Mouse (Mus musculus) hindbrain, embryonic 16.5 days (tissue): ENCODE results near the gene Gm21969. TPM values are rescaled to one million over a fixed set of nuclear protein-coding genes. Genes with fewer than 3 reads are reported as not detected.

Experiments
- ATAC-seq: fragments of 200-750 bp; cut with Nextera tagmentation; 2 replicates; pipeline ENCODE4 v1.8.0; 2017; ENCODE audit warnings: moderate TSS enrichment, moderate library complexity
- H3K27ac ChIP-seq: fragments of 300-500 bp; sonication (generic); 2 replicates; pipeline ENCODE4 v1.5.1; 2014; ENCODE audit warnings: low read depth, mild to moderate bottlenecking, control low read depth, low read length, moderate library complexity
- H3K27me3 ChIP-seq: fragments of 300-500 bp; sonication (generic); replicated peaks from 2 replicates; pipeline ENCODE4 v1.6.1; 2014; ENCODE audit warnings: low read length; ENCODE audit not compliant: control insufficient read depth, insufficient read depth
- H3K36me3 ChIP-seq: fragments of 300-500 bp; sonication (generic); 2 replicates; pipeline ENCODE4 v1.6.1; 2014; ENCODE audit warnings: mild to moderate bottlenecking, low read length, moderate library complexity, mixed read lengths; ENCODE audit not compliant: control insufficient read depth, insufficient read depth
- H3K4me1 ChIP-seq: fragments of 300-500 bp; sonication (generic); 2 replicates; pipeline ENCODE4 v1.6.1; 2014; ENCODE audit warnings: low read depth, low read length; ENCODE audit not compliant: control insufficient read depth, insufficient read depth
- H3K4me2 ChIP-seq: fragments of 300-500 bp; sonication (generic); 2 replicates; pipeline ENCODE4 v1.6.1; 2014; ENCODE audit warnings: mild to moderate bottlenecking, low read length, control low read depth, moderate library complexity
- H3K4me3 ChIP-seq: fragments of 300-500 bp; sonication (generic); 2 replicates; pipeline ENCODE4 v1.5.1; 2014; ENCODE audit warnings: mild to moderate bottlenecking, low read length, control low read depth, moderate library complexity
- H3K9ac ChIP-seq: fragments of 300-500 bp; sonication (generic); 2 replicates; pipeline ENCODE4 v1.6.1; 2014; ENCODE audit warnings: low read depth, mild to moderate bottlenecking, control low read depth, low read length, moderate library complexity
- H3K9me3 ChIP-seq: fragments of 300-500 bp; sonication (generic); 2 replicates; pipeline ENCODE4 v1.6.1; 2014; ENCODE audit warnings: mild to moderate bottlenecking, low read length, moderate library complexity; ENCODE audit not compliant: control insufficient read depth
- WGBS: fragments of 180-500 bp; shearing (Covaris S2); extraction: QIAGEN DNeasy Blood & Tissue Kit; methylation state at CpG from one replicate; pipeline ENCODE4 v1.1.7; 2014; 5-methylcytosine and 5-hydroxymethylcytosine counted together
- polyA plus RNA-seq: library from polyadenylated mRNA; unstranded; fragments of >200 nt; fragmentation: Nextera tagmentation; extraction: Ambion mirVana; gene quantifications from 2 replicates; pipeline ENCODE4 v1.2.1, GENCODE M21; 2015

The Gm21969 gene
- polyA plus RNA-seq, 1 experiment from 2014 or later = not detected

DNA sequence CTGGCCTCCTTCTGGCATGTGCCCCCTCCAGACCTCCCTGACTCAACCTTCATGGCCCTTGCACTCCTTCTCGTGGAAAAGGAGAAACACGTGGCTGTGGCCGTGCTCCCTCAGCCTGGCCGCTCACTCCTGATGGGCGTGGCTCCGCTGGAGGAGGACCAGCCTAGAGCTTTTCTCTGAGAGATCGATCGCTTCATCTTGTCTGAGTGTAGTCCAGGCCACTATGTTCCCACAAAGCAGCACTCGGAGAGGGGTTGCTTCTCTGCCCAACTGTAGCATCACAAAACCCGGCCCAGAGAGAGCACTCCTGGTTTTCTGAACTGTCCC, 29.2 kb downstream of the Gm21969 start:
- no peak overlapping the region for H3K4me3 ChIP-seq
- no peaks in the 10 kb centered on the region for H3K9me3 ChIP-seq
- no peaks in the 10 kb centered on the region for H3K4me1 ChIP-seq
- no peak for ATAC-seq
- peaks cover 9% of the 10 kb centered on the region; the same call in 1 of the 2 replicates for H3K36me3 ChIP-seq
- H3K4me2 ChIP-seq = no peak overlapping the region
- WGBS = 87% methylated on average over 10 of the region's 10 CpGs
- no peak overlapping the region for H3K9ac ChIP-seq
- H3K27me3 ChIP-seq = no peaks in the 10 kb centered on the region
- H3K27ac ChIP-seq = no peak overlapping the region; the same call in 1 of the 2 replicates

DNA sequence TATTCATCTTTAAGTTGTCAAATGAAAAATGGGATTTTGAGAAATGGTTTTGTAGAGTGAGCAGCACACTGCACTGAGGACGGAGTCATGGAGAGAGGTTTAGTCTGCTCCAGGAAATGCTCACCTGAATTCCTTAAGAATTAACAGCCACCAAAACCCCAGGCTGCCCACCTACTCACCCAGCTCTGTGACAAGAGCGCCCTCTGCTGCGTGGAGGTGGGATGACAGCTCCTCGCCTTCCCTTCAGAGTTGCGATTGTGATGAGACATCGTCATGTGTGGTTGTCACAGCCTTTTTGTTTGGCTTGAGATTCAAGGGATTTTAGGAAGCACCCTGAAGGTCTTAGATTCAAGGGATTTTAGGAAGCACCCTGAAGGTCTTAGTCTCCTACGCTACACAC, 33.4 kb downstream of the Gm21969 start:
- 30% methylated on average over 7 of the region's 7 CpGs for WGBS
- H3K27ac ChIP-seq = no peak overlapping the region
- peaks cover 11% of the 10 kb centered on the region for H3K4me1 ChIP-seq
- no peaks in the 10 kb centered on the region for H3K9me3 ChIP-seq
- H3K4me3 ChIP-seq = no peak overlapping the region
- H3K36me3 ChIP-seq = peaks cover 11% of the 10 kb centered on the region; the same call in 1 of the 2 replicates
- no peak for ATAC-seq
- H3K27me3 ChIP-seq = no peaks in the 10 kb centered on the region; the same call in none of the 2 replicates
- no peak overlapping the region for H3K9ac ChIP-seq
- H3K4me2 ChIP-seq = no peak overlapping the region

DNA sequence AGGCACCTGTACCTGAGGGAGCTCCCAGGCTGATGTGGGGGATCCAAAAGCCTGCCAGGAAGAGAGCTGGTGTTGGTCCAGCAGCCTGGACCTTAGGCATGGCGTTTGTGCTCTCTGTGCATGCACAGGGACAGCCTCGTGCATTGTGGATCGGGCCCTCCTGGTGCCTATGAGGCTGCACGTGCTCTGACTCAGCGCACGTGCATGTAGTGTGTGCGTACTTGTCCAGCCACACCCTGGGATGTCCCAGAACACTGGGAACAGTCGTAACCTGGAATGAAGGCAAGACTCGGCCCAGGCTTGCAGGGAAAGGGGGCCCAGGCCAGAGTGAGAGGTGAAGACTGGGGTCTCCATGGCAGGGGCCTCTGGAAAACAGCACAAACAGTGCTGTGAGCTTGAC, 34.9 kb downstream of the Gm21969 start:
- Histone ChIP-seq H3K4me1 (peaks cover 22% of the 10 kb centered on the region), H3K27me3 (peaks cover 2% of the 10 kb centered on the region), H3K36me3 (peaks cover 14% of the 10 kb centered on the region; the same call in 1 of the 2 replicates), H3K4me2 (no peak overlapping the region), H3K9me3 (no peaks in the 10 kb centered on the region), H3K27ac (no peak overlapping the region), H3K9ac (no peak overlapping the region), H3K4me3 (no peak overlapping the region)
- no peak for ATAC-seq
- 89% methylated on average over 9 of the region's 9 CpGs for WGBS

DNA sequence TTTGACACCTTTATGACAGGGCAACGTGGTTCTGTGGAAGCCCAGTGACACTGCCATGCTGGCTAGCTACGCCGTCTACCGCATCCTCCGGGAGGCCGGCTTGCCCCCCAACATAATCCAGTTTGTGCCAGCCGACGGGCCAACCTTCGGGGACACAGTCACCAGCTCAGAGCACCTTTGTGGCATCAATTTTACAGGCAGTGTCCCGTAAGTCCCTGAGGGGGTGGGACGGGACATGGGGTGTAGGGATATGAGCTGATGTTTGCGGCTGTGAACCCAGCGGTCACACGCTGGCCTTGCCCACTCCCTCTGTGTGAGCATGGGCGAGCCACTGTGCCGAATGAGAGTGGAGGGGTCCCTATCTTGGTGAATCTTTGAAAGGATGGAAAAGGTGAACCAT, 35.4 kb downstream of the Gm21969 start:
- no peak for ATAC-seq
- H3K27me3 ChIP-seq = peaks cover 2% of the 10 kb centered on the region
- no peak overlapping the region for H3K27ac ChIP-seq
- H3K4me1 ChIP-seq = peaks cover 22% of the 10 kb centered on the region
- no peaks in the 10 kb centered on the region for H3K9me3 ChIP-seq
- H3K4me2 ChIP-seq = no peak overlapping the region
- peaks cover 14% of the 10 kb centered on the region; the same call in 1 of the 2 replicates for H3K36me3 ChIP-seq
- 97% methylated on average over 16 of the region's 16 CpGs for WGBS
- no peak overlapping the region for H3K4me3 ChIP-seq
- no peak overlapping the region for H3K9ac ChIP-seq

DNA sequence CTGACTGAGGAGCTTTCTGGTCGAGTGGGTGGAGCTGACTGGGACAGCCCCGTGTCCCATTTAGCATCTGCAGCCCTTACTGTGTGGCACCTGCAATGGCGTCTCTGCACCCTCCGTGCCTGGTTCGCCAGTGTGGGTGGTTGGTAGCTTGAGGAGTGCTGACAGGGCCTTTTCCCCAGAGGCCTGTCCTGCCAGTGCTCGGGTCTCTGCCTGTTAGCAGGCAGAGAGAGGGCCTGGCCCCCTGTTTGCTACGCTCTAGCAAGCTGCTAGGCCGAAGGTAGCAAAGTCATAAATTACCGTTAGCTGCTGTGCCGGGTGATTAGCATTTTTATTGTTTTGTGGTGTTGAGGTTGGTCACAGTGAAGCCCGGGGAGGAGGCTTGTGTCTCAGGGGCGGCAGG, 36.8 kb downstream of the Gm21969 start:
- H3K4me3 ChIP-seq = no peak overlapping the region
- H3K9ac ChIP-seq = peak overlapping the region; percentile 38; the same call in 1 of the 2 replicates
- no peak for ATAC-seq
- H3K27ac ChIP-seq = no peak overlapping the region
- peaks cover 2% of the 10 kb centered on the region for H3K27me3 ChIP-seq
- peaks cover 12% of the 10 kb centered on the region for H3K36me3 ChIP-seq
- H3K4me1 ChIP-seq = peaks cover 22% of the 10 kb centered on the region
- WGBS = 23% methylated on average over 12 of the region's 12 CpGs
- H3K4me2 ChIP-seq = no peak overlapping the region
- H3K9me3 ChIP-seq = no peaks in the 10 kb centered on the region

DNA sequence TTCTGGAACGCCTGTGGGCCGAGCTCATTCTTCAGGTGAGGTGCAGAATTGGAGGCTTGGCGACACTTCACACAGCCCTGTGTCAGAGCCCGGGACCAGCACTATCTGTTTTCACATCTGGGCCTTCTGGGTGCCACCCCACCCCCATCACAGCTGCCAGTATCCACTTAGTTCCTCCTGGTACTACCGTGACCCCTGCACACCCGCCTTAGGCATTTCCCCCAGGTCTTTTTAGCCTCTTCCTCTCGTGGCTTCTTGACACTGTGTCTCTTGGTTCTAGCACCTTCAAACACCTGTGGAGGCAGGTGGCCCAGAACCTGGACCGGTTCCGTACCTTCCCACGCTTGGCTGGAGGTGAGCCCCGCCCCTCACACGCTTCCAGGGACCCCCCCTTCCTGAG, 37.3 kb downstream of the Gm21969 start:
- Histone ChIP-seq H3K9ac (no peak overlapping the region; the same call in 1 of the 2 replicates), H3K4me1 (peaks cover 22% of the 10 kb centered on the region)
- WGBS = 60% methylated on average over 12 of the region's 12 CpGs

DNA sequence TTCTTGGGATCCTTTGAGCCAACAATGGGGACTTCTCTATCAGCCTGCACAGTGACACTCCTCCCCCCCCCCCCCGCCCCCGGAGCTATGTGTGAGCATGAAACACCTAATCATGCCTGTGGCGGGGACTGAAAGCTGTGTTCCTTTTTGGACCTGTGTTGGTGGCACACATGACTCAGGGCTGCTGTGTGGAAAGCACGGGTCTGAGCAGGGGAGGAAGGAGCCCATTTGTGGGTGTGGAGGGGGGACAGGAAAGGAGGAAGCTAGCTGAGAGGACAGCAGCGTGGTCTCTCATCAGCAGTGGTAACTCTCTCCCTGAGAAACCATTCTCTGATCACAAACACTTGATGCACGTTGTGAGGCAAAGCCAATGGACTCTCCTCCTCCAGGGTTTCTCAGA, 37.8 kb downstream of the Gm21969 start:
- H3K36me3 ChIP-seq = peaks cover 16% of the 10 kb centered on the region
- ATAC-seq = no peak
- H3K4me3 ChIP-seq = no peak overlapping the region
- H3K27ac ChIP-seq = no peak overlapping the region
- peaks cover 22% of the 10 kb centered on the region for H3K4me1 ChIP-seq
- 55% methylated on average over 6 of the region's 6 CpGs for WGBS
- H3K27me3 ChIP-seq = peaks cover 2% of the 10 kb centered on the region
- no peaks in the 10 kb centered on the region for H3K9me3 ChIP-seq
- no peak overlapping the region for H3K4me2 ChIP-seq
- no peak overlapping the region for H3K9ac ChIP-seq

More for the DNA sequence above, 37.3 kb downstream of the Gm21969 start:
- H3K4me2 ChIP-seq = no peak overlapping the region
- no peak overlapping the region for H3K4me3 ChIP-seq
- no peaks in the 10 kb centered on the region for H3K9me3 ChIP-seq
- no peak for ATAC-seq
- peaks cover 2% of the 10 kb centered on the region for H3K27me3 ChIP-seq
- H3K36me3 ChIP-seq = peaks cover 17% of the 10 kb centered on the region
- no peak overlapping the region for H3K27ac ChIP-seq

DNA sequence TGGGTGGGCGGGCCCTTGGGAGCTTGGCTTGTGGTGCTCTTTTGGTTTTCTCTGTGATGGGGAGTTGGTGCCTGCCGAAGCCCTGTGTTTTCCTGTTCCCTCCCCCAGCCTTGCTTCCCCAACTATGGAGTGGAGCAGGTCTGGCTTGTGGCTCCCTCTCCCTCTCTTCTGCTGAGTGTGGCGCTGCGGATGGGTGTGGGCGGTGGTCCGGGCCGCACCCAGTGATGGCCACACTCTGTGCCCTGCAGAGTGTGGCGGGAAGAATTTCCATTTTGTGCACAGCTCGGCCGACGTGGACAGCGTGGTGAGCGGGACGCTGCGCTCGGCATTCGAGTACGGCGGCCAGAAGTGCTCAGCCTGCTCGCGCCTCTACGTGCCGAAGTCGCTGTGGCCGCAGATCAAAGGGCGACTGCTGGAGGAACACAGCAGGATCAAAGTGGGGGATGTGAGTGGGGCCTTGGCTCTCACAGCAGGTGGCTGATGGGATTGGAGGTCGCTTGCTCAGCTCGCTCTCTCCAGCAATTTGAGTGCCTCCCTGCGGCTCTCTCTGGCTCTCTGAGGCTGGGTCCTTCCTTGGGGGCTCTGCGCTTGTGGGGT, 38.9 kb downstream of the Gm21969 start:
- Histone ChIP-seq H3K9ac (no peak overlapping the region; the same call in 1 of the 2 replicates), H3K27ac (no peak overlapping the region; the same call in 1 of the 2 replicates)

DNA sequence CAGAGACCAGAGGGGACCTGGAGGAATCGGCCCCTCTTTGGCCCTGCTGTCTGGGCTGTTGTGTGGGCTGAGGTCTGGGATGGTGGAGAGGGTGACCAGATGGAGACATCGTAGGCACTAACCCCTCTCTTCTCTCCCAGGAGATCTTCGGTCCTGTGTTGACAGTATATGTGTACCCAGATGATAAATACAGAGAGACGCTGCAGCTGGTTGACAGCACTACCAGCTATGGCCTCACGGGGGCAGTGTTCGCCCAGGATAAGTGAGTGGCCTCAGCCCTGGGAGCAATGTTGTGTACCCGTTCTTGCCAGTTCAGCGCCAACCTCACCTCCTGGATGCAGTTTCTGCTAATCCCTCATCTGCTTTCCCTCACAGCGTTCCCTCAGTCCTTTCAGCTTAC, 41.0 kb downstream of the Gm21969 start:
- Histone ChIP-seq H3K27me3 (peaks cover 2% of the 10 kb centered on the region), H3K9me3 (no peaks in the 10 kb centered on the region; the same call in 1 of the 2 replicates), H3K27ac (no peak overlapping the region), H3K4me1 (peaks cover 22% of the 10 kb centered on the region), H3K4me2 (no peak overlapping the region), H3K9ac (no peak overlapping the region), H3K4me3 (no peak overlapping the region), H3K36me3 (peaks cover 22% of the 10 kb centered on the region)
- WGBS = 17% methylated on average over 9 of the region's 9 CpGs
- ATAC-seq = peak; percentile 27

More for the DNA sequence above, 38.9 kb downstream of the Gm21969 start:
- 11% methylated on average over 30 of the region's 30 CpGs for WGBS
- Histone ChIP-seq H3K4me3 (peak overlapping the region; percentile 15; the same call in 1 of the 2 replicates), H3K27me3 (peaks cover 2% of the 10 kb centered on the region), H3K9me3 (no peaks in the 10 kb centered on the region; the same call in 1 of the 2 replicates), H3K36me3 (peaks cover 16% of the 10 kb centered on the region), H3K4me1 (peaks cover 22% of the 10 kb centered on the region), H3K4me2 (peak overlapping the region; percentile 48)
- no peak for ATAC-seq
